Mouse (Mus musculus): ENCODE measurements around the gene Pgam1. TPM values are rescaled to one million over a fixed set of nuclear protein-coding genes. Genes with fewer than 3 reads are reported as not detected.

Pgam1 gene
- 286 and 565 TPM in 2 replicates for polyA plus RNA-seq (2015; fragmentation: Nextera tagmentation; extraction: Ambion mirVana)

DNA sequence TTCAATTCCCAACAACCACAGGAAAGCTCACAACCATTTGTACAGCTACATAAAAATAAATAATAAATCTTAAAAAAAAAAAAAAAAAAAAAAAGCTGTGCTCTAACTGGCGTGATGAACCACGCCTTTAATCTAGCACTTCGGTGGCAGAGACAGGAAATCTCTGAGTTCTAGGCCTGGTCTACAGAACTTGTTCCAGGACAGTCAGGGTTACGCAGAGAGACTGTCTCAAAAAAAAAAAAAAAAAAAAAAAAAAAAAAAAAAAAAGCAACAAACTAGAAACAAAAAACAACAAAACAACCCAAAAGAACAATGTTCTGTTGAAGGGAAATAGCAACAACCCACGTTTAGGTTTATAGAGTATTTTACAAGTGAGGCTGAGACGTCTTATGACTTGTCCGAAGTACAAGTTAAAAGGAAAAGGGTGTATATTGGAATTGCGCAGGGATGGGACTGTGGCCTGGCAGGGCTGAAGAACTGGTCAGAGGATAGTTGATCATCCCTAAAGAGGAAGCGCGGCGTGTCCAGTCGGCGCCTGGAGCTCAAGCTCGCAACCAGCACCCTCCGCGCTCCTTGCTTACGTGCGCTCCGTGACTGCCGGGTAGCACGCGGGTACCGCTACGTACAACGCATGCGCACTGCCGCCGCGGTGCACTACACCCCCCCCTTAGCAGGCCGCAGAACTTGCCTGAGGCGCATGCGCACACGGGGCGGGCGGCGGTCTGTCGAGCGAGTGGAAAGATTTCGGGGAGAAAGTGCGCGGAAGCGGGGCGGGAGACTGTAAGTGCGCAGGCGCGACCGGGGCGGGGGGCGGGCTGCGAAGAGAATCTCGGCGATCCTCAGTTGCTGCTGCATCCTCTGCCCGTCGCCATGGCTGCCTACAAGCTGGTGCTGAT is at the start of gene Pgam1:
Gene Pgam1, plus strand, starts transcription at position 746 of the 896 bp plus-strand sequence.

DNA sequence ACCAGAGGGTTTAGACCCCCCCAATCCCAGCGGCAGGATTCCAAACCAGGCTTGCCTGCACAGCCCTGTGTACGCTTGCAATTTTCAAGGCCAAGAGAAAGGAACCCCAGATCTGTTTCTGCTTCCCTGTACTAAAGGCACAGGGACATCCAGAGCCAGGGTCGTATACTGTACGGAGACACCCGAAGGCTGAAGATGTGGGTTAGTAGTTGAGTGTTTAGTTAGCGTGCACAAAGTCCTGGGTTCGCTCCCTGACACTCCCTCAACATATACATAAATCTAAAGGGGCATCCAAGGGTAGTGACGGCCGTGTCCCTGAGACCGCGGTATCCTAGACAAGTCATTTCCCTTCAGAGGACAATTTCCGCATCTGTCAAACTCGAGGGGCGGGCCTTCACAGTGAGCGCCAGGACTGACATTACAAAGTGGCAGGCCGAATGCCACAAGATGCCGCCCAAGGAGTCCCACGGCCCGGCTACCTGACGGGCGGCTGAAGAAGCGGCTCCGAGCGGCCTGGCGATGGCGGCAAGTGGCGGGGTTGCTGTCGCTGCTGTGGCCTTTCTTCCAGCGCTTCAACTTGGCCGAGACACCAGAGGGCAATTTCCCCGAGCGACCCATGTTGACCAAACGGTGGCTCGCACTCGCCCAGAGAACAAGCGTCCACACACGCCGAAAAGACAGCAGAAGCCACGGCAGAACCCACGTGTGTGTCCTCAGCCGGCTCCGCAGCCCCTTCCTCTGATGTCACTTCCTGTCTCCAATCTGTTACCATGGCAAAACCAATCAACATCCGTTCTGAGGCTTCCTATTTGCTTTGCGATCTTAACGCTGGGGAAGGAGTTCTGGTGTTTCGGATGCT is 16.0 kb upstream of the Pgam1 start, which contains the start of gene Rrp12:
Gene Rrp12, minus strand, starts transcription at position 714 of the 859 bp plus-strand sequence.

DNA sequence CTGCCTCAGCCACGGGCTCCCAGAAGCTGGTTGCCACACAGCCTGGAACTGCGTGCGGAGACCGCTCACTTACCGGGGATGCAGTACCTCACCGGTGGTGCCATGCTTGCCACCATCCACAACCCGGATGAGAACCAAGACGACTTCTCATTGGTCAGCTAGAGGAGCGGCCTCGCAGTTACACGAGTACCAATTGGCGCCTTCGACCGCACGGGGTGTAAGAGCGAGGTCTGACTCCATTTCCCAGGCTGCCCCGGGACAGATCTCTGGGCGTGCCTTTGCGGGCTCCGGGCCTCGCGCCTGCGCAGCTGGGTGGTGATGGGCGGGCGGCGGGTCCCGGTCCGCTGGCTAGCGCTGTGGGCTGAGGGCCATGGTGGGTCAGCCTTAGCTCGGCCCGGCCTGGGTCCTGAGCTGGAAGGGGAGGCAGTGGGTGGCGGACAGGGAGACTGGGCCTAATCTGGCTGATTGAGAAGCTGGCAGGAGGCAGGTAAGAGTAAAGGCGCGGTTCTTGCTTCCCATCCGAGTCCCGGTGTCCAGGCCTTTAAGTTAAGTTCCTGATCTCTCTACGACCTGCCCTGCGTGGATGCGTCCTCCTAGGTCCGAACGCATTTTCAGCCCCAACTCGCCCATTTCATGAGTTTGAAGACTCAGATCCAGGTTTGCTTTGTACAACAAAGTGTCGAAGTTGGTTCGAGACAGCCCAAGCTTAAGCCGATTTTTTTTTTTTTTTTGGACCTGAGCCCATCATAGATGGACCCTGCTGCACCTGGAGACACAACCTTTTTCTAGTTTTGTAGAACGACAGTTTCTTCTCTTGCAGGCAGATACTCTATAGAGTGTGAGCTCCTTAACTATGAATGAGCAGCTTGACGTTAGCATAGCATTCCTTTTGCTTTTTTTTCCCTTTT is 21.7 kb downstream of the Pgam1 start, which contains the start of the genes Exosc1 and Zdhhc16:
Gene Exosc1, minus strand, starts transcription at position 245 of the 908 bp plus-strand sequence.
Gene Zdhhc16, plus strand, starts transcription at position 302 of the 908 bp plus-strand sequence.

Other genes starting within 250 kb of the Pgam1 start
- 1.2 and 2.8 TPM in 2 replicates for gene Slit1, start 168.3 kb upstream of the Pgam1 start, polyA plus RNA-seq (2015; fragmentation: Nextera tagmentation; extraction: Ambion mirVana)
- gene Arhgap19, start 109.9 kb upstream of the Pgam1 start, polyA plus RNA-seq (2015; fragmentation: Nextera tagmentation; extraction: Ambion mirVana) = 5.1 and 5.2 TPM in 2 replicates
- gene Frat1, start 82.0 kb upstream of the Pgam1 start, polyA plus RNA-seq (2015; fragmentation: Nextera tagmentation; extraction: Ambion mirVana) = 9.0 and 10.0 TPM in 2 replicates
- gene Frat2, start 63.8 kb upstream of the Pgam1 start, polyA plus RNA-seq (2015; fragmentation: Nextera tagmentation; extraction: Ambion mirVana) = 5.9 and 6.0 TPM in 2 replicates
- gene Rrp12, start 15.8 kb upstream of the Pgam1 start, polyA plus RNA-seq (2015; fragmentation: Nextera tagmentation; extraction: Ambion mirVana) = 3.3 and 4.6 TPM in 2 replicates
- 50.7 and 62.0 TPM in 2 replicates for gene Exosc1, start 21.5 kb downstream of the Pgam1 start, polyA plus RNA-seq (2015; fragmentation: Nextera tagmentation; extraction: Ambion mirVana)
- gene Zdhhc16, start 21.6 kb downstream of the Pgam1 start, polyA plus RNA-seq (2015; fragmentation: Nextera tagmentation; extraction: Ambion mirVana) = 46.1 and 53.9 TPM in 2 replicates
- gene Mms19, start 69.2 kb downstream of the Pgam1 start, polyA plus RNA-seq (2015; fragmentation: Nextera tagmentation; extraction: Ambion mirVana) = 12.8 and 17.8 TPM in 2 replicates
- gene Ubtd1, start 69.8 kb downstream of the Pgam1 start, polyA plus RNA-seq (2015; fragmentation: Nextera tagmentation; extraction: Ambion mirVana) = 22.8 and 25.9 TPM in 2 replicates
- 0.87 and 1.7 TPM in 2 replicates for gene Ankrd2, start 124.1 kb downstream of the Pgam1 start, polyA plus RNA-seq (2015; fragmentation: Nextera tagmentation; extraction: Ambion mirVana)
- 6.6 and 8.9 TPM in 2 replicates for gene Hoga1, start 133.7 kb downstream of the Pgam1 start, polyA plus RNA-seq (2015; fragmentation: Nextera tagmentation; extraction: Ambion mirVana)
- gene 4933411K16Rik, start 140.3 kb downstream of the Pgam1 start, polyA plus RNA-seq (2015; fragmentation: Nextera tagmentation; extraction: Ambion mirVana) = not detected in 2 replicates
- 17.2 and 27.5 TPM in 2 replicates for gene Morn4, start 174.4 kb downstream of the Pgam1 start, polyA plus RNA-seq (2015; fragmentation: Nextera tagmentation; extraction: Ambion mirVana)
- 23.9 and 33.0 TPM in 2 replicates for gene Pi4k2a, start 178.5 kb downstream of the Pgam1 start, polyA plus RNA-seq (2015; fragmentation: Nextera tagmentation; extraction: Ambion mirVana)
- 68.4 and 71.6 TPM in 2 replicates for gene Avpi1, start 217.1 kb downstream of the Pgam1 start, polyA plus RNA-seq (2015; fragmentation: Nextera tagmentation; extraction: Ambion mirVana)
- gene Marveld1, start 235.5 kb downstream of the Pgam1 start, polyA plus RNA-seq (2015; fragmentation: Nextera tagmentation; extraction: Ambion mirVana) = 21.4 and 23.6 TPM in 2 replicates

Measured in adrenal gland, postnatal 0 days (tissue).